Mouse (Mus musculus) liver, adult 2 months (tissue): ENCODE data around the gene Rab4b.

ENCODE experiments used
- CTCF ChIP-seq: fragments of 200-500 bp; IDR thresholded peaks from 2 replicates; pipeline ENCODE4 v1.5.1; 2011; ENCODE audit warnings: low read depth, low read length, control low read depth
- POLR2A ChIP-seq: fragments of 200-500 bp; IDR thresholded peaks from 2 replicates; pipeline ENCODE4 v1.6.1; 2011; ENCODE audit warnings: low read length, control low read depth; ENCODE audit not compliant: insufficient read depth; ENCODE audit errors: extremely low read depth

DNA sequence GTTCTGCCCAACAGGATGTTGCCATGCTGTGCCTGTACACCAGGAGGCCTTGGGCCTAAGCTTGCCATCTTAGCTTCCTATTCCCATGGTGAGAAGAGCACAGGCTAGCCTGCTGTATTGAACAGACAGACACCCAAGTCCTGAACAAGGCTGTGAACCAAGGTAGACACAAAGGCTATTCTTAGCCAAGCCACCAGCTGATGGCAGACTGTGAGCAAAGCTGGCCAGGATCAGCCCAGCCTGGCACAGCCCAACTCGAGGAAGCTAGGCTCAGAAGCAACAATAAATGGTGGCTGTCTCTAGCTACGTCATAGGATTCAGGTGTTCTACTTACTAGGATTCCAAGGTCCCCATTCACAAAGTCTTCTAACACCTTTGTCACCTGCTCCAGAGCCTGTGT lies 33.9 kb upstream of the Rab4b start:
- TF ChIP-seq POLR2A (no peak), CTCF (no peak)
